Mouse (Mus musculus) left cerebral cortex, postnatal 25 days (tissue): ENCODE measurements around the gene Tldc1. TPM values are rescaled to one million over a fixed set of nuclear protein-coding genes. Genes with fewer than 3 reads are reported as not detected.

ENCODE experiments used
- DNase-seq, 2 experiments: peaks; one replicate each; pipeline ENCODE4 v3.0.0; 2022; ENCODE audit warnings: low spot score in 2 of 2, mixed read lengths in 1 of 2
- intact Hi-C: fragments of 180-260 bp; cut with DNase I; formaldehyde crosslinking; loops from one replicate; pipeline ENCODE4 v1.15.1; 2025
- total RNA-seq, 2 experiments: library from RNA; stranded (reverse); gene quantifications; 2 replicates each; pipeline ENCODE4 v1.2.3; 2021

The Tldc1 gene
- total RNA-seq, 2 experiments from 2014 or later = 17.0 to 17.4 TPM

- intact Hi-C loops = no loop called here
- DNase-seq = no peak
Observed at GRCm38 (mm10) chr8:119805275-119805674, 27.1 kb upstream of the Tldc1 start.

- DNase-seq = no peak
- intact Hi-C loops = no loop called here
Observed at GRCm38 (mm10) chr8:119802592-119802991, 24.4 kb upstream of the Tldc1 start.

- intact Hi-C loops = no loop called here
- DNase-seq = peak; percentile 62 to 72
Observed at GRCm38 (mm10) chr8:119801168-119801567, 23.0 kb upstream of the Tldc1 start.

GRCm38 (mm10) chr8:119798965-119799264 lies 20.7 kb upstream of the Tldc1 start:
- DNase-seq = no peak

GRCm38 (mm10) chr8:119798170-119798964 lies 20.2 kb upstream of the Tldc1 start:
- intact Hi-C loops = no loop called here
- DNase-seq = peak; percentile 69 to 71

More at GRCm38 (mm10) chr8:119798965-119799264, 20.7 kb upstream of the Tldc1 start:
- intact Hi-C loops = no loop called here

GRCm38 (mm10) chr8:119795651-119796050 lies 17.4 kb upstream of the Tldc1 start:
- no peak for DNase-seq
- intact Hi-C loops = no loop called here

GRCm38 (mm10) chr8:119794689-119795088 lies 16.5 kb upstream of the Tldc1 start:
- DNase-seq = no peak
- intact Hi-C loops = no loop called here

GRCm38 (mm10) chr8:119791804-119792704 lies 13.8 kb upstream of the Tldc1 start:
- intact Hi-C loops = no loop called here

GRCm38 (mm10) chr8:119789581-119789980 lies 11.4 kb upstream of the Tldc1 start:
- intact Hi-C loops = no loop called here
- no peak for DNase-seq

More at GRCm38 (mm10) chr8:119791804-119792704, 13.8 kb upstream of the Tldc1 start:
- DNase-seq = no peak

- intact Hi-C loops = no loop called here
- no peak for DNase-seq
Observed at GRCm38 (mm10) chr8:119788607-119789381, 10.6 kb upstream of the Tldc1 start.

- intact Hi-C loops = no loop called here
- DNase-seq = no peak
Observed at GRCm38 (mm10) chr8:119787341-119787740, 9.1 kb upstream of the Tldc1 start.

GRCm38 (mm10) chr8:119786871-119787270 lies 8.7 kb upstream of the Tldc1 start:
- intact Hi-C loops = no loop called here
- no peak for DNase-seq

GRCm38 (mm10) chr8:119785764-119786405 lies 7.7 kb upstream of the Tldc1 start:
- intact Hi-C loops = no loop called here
- no peak for DNase-seq

- intact Hi-C loops = no loop called here
- no peak for DNase-seq
Observed at GRCm38 (mm10) chr8:119784676-119785075, 6.5 kb upstream of the Tldc1 start.

- no peak for DNase-seq
- intact Hi-C loops = no loop called here
Observed at GRCm38 (mm10) chr8:119784141-119784574, 5.9 kb upstream of the Tldc1 start.

GRCm38 (mm10) chr8:119783579-119783978 lies 5.4 kb upstream of the Tldc1 start:
- no peak for DNase-seq
- intact Hi-C loops = no loop called here

- DNase-seq = peak; percentile 81 to 84
- intact Hi-C loops = loop anchor here (1.0 kb wide), 1 partner anchor 61 kb away; no protein-coding TSS in a partner anchor
Observed at GRCm38 (mm10) chr8:119782715-119783114, 4.5 kb upstream of the Tldc1 start.

- DNase-seq = no peak
- intact Hi-C loops = no loop called here
Observed at GRCm38 (mm10) chr8:119781086-119781840, 3.0 kb upstream of the Tldc1 start.
